Mouse (Mus musculus) left cerebral cortex, adult 11 months (tissue): ENCODE data around the gene Igsf21.
A peak's percentile ranks its signal among the peaks of the same experiment; 100 is the strongest.

ENCODE experiments used
- DNase-seq: peaks from one replicate; pipeline ENCODE4 v3.0.0; 2022; ENCODE audit warnings: low spot score

Gene Igsf21

DNA sequence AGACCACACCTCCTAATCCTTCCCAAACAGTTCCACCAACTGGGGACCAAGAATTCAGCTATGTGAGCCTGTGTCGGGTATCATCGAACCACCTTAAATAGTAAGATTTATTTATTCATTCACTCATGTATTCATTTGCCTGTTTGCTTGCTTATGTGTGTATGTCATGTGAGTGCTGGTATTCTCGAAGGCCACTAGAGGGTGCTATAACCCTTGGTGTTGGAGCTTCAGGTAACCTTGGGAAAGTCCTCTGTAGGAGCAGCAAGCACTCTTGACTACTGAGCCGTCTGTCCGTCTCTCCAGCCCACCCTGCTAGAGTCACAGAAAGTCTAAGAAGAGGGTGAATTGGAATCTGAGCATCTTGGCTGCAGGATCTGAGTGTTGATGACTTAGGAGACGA is 103.4 kb downstream of the Igsf21 start:
- no peak for DNase-seq

GRCm38 (mm10) chr4:140140485-140140884 is 106.1 kb downstream of the Igsf21 start:
- no peak for DNase-seq

DNA sequence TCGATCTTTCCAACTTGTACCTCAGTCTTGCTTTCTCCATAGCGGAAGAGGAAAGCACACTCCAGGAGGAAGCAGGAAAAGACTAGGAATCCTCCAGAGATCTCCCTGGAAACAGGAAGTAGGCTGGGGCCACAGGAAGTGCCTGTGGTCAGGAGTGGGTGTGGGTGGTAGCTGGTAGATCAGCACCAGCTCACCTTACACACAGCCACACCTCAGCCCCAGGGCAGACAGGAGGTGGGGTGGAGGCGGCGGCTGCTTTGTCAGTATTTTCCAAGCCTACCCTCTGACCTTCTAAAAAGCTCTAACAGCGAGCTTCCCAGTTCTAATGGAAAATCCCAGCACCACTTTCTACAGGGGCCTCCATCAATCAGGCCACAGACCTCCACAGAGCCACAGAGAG is 107.7 kb downstream of the Igsf21 start:
- DNase-seq, result no peak

GRCm38 (mm10) chr4:140131625-140132321 is 114.8 kb downstream of the Igsf21 start:
- no peak for DNase-seq

GRCm38 (mm10) chr4:140131201-140131600 is 115.4 kb downstream of the Igsf21 start:
- no peak for DNase-seq

DNA sequence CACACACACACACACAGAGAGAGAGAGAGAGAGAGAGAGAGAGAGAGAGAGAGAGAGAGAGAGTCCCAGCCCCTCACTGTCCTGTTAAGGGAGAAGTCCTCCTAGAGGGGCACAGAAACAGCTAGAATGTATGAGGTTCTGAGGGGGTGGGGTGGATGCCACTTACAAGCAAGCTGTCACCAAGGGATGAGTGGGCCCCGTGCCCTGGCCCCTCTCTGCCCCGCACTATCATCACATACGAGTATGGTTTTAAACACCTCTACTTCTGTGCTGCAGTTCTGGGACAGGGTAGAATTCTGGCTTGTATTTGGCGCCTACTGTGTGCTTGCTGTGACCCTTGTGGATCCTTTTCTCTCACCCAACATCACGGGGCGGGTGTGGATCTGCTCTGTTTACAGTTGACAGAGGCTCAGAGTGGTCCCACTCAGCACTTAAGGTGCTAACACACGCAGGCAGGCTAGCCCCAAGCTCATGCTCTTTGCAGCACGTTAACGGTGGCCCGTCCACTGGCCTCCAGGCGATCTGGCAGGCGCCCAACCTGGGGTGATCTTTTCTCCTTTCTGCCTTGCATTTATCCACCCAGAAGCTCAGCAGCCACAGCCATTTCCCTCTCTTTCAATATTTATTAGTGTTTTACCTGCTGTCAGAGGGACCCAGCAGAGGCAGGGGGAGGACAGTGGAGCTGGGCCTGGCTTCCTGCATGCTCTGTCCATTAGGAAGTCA is 116.9 kb downstream of the Igsf21 start:
- DNase-seq, result no peak

DNA sequence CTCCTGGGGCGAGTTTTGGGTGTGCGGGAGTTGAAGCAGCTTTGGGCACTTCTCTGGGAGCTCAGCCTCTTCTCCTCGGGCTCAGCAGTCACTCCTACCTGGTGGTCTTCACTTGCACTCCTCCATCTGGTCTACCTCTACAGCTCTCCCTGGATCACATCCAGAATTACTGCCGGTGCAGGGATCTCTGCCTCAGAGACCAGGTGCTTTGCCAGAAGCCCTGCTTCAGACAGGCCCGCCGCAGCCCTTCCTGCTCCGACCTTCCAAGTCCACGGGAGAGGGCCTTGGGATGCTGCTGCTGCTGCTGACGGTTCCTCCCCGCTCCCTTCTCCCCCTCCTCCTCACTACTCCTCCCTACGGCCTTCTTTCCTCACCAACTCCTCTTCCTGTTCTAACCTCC is 118.5 kb downstream of the Igsf21 start:
- DNase-seq, result no peak

DNA sequence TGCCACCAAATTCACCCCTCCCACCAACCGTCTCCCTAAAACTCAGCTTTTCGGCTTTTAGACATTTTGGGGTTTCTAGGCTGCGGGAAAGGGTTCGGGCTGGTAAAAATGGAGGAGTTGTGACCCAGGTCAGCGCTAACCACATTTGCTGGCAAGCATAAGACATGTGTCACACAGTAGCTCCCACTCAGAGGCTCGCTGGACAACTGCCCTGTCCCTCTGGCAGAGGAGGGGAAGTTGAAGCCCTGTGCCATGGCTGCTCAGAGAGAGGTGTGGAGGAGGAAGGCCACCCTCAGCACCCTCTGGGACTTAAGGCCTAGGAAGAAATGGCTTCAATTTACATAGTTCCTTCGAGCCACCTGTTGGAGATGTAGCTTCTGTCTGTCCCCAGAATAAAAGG is 120.8 kb downstream of the Igsf21 start:
- no peak for DNase-seq

- DNase-seq, result no peak
Observed at GRCm38 (mm10) chr4:140122534-140122933, 124.0 kb downstream of the Igsf21 start.

GRCm38 (mm10) chr4:140117275-140117691 is 129.3 kb downstream of the Igsf21 start:
- no peak for DNase-seq

DNA sequence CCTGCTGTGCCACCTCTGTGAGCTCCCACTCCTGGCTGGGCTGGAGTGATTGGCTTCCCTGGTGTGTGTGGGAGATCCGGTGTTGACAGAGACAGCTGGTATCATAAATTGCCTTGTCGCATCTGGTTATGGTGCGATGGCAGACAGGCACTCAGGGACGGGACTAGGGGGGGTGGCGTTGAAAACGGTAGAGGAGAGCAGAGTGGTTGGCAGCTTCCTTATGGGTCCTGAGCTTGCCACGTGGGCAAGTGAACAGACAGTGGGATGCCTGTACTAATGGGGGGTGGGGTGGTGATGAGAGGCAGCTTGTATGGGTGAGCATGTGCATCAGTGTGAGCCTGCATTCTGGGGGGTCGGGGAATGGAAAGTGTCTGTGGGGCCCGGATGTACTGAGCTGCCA is 130.8 kb downstream of the Igsf21 start:
- DNase-seq, result peak; percentile 36

DNA sequence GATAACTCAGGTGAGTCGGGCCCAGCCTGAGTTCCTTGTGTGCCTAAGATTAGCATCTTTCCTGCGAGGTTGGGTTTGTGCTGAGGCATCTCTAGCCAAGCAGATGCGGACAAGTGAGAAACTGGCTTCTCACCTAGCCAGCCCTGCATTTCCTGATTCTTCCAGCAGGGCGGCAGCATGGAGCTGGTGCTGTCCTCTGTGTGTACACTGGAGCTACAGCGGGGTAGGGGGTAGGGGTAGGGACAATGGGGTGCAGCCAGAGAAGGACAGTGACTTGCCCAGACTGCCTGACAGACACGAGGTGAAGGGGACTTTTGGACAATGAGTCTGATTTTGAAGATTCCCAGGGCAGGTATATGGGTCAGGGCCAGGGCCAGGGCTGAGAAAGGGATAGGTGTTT is 131.5 kb downstream of the Igsf21 start:
- DNase-seq, result no peak

DNA sequence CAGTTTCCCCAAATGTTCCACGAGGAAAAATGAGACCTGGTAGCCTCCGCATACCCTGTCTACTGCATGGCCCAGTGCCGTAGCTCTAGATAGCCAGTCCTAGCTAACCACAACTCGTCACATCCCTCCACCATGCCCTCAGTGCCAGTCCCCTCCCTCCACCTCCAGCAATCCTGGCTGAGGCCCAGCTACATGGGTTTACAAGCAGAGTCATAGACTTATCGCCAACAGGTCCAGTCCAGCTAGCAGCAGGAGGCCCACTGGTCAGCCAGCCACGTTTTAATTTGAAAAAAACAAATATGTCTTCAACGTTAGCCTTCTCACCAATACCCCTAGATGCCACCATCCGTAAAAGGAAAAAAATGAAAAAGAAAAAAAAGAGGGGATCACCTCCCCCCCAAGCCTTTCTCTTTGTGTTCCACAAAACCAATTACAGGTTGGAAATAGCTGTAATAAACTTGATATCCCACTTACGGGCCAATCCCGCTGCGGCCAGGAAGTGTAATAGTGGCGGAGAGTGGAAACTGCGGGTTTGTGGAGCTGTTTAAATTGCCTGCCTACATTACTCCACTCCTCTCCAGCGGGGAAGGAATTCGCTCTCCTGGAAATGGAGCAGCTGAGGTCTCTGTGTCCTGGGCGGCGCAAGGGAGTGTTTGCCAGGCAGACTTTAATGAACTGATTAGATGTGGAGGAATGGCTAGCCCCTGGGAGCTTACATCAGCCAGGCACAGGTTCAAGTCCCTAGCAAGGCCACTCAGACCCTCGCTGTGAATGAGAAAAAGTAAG is 132.7 kb downstream of the Igsf21 start:
- no peak for DNase-seq

GRCm38 (mm10) chr4:140109626-140109948 is 137.0 kb downstream of the Igsf21 start:
- no peak for DNase-seq

DNA sequence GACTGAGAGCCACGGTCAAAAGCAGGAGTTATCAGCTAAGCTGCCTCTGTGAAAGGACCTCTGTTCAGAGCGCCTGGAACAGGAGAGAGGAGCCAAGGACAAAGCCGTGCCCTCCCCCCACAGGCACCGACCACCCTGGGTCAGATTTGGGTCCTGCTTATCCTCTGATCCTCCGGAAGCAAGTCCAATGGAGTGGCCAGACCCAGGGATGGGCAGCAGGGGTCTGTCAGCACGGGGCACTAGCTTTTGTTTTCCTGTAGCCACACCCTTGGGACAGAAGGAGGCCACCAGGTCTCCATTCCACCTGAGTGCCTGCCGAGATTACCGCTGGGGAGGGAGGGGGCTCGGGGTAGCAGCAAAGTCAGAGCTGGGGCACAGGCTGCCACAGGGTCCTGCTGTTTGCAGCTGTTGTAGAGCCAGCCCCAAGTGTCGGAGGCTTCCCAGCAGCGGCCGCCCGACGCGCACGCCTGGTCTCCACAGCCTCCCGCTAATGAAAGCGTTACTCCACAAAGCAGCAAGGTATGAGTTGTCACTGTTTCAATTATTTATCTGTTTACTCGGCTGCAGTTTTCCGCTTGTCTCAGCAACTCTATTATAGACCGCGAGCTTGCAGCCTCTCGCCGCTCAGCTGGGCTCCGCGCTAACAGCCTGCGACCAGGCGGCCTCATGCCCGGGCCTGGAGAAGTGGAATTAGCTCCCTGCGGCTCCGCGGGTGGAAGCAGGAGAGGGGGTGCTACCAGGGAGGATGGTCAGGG is 137.5 kb downstream of the Igsf21 start:
- DNase-seq, result no peak

- DNase-seq, result no peak
Observed at GRCm38 (mm10) chr4:140107161-140107560, 139.4 kb downstream of the Igsf21 start.

DNA sequence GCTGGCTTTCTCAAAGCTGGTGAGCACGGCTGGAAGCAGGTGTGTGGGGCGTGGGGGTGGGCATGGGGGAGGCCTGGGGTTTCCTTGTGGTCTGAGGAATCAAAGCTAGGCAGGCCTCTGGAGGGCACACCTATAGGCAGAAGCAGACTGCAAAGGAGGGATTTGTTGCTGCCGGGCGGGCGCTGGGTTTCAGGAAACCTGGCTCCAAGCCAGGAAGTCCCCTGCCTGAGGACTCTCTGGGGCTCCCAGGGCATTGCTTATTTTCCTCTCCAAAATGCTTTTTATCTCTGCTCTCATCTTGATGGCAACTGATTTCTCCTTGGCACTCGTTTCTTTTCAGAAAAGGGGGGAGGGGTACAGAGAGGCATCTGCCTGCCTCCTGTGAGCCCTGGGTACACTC is 141.8 kb downstream of the Igsf21 start:
- no peak for DNase-seq

DNA sequence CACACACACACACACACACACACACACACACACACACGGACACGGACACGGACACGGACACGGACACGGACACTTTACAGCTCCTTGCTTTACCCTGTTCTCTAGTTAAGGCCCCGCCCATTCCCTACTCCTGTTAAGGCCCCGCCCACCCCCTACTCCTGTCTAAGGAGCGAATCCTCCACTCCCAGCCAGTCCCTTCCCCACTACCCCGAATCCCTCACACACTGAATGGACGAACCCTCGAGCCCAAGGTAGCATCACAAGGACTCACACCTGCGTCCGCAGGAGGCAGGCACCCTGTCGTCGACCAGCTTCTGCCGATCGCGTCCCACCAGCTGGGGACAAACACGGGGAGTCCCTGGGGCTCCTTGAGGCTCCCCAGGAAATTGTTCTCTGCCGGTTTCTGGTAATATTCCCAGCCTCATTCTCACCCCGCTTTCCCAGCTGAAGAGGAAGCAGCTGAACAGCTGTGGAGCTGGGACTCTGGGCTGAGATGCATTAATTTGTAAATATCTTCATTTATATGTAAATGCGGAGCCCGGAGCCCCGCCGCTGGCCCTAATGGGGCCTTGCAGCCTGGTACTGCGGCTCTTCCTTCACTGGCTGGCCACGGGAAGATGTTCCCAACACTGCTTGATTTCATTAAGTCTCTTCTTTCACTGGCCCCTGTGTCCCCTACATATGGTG is 143.1 kb downstream of the Igsf21 start:
- DNase-seq, result no peak

DNA sequence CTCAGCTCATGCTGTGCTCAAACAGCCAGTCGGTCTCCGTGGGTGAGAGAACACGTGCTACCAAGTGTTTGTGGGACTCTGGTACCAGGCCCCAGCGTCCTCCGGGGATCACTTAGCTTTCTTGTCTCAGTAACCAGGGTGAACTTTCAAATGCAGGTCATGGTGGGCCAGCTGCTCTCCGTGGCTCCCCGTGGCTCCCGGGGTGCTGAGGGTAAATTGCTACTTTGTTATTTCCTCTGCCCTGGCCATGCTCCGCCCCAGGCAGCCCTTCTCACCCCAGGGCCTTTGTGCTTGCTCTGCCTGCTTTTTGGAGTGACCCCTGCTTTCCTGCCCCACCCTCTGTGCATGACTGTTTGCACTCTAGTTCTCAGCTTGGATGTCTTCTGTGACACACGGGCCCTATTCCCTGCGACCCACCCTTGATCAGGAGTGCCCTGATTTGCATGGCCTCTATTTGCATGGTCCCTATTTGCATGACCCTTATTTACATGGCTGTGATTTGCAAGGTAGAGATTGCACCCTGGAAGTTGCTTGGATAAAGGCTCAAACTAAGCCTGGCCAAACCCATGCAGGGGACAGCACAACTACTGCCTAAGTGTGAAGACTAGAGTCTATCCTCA is 143.9 kb downstream of the Igsf21 start:
- no peak for DNase-seq

GRCm38 (mm10) chr4:140101106-140101505 is 145.5 kb downstream of the Igsf21 start:
- DNase-seq, result no peak

DNA sequence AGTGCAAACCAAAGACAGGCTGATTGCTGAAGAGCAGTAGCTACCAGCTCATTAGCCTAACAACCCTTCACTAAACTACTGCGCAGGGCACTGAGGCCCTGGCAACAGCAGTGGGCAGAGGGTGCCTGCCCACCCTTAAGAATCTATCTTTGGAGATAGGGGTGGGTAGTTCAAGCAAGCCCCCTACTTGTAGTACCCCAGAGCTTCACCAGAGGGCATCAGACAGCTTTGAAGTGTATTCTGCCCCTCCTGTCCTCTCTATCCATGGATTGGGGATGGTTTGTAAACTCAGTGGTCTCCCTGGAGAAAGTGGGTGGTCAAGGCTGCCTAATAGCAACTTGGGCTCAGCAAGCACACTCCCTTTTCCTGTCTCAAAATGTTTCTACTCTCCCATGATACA is 146.4 kb downstream of the Igsf21 start:
- no peak for DNase-seq
